Mouse (Mus musculus): ENCODE data around the gene Id2.

Gene Id2

DNA sequence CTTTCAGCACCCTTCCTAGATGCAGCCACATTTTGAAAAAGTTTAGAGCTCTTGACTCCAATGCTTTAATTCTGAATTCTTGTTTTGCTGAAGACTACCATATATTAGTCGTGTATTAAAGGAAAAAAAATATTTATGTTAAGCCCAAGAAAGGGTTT, at the start of gene Id2:
Gene Id2, minus strand, starts transcription at position 89 of the 158 bp plus-strand sequence.
- DNase-seq (ENCODE audit: extremely low read depth, low read depth): no peak

DNA sequence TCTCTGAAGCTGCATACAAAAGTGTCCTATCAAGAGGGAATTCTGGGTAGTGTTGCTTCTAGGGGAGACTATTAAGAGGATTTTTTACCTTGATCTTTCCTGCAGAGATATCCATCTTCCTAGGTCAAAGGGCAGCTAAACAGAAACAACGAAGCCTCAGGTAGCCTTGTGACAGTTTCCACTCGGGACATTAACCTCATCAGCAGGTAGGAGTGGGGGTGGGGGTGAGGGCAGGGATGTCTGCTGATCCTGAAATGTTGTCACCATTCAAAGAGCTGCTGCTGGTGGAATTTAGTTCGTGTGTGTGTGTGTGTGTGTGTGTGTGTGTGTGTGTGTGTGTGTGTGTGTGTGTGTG, 48.4 kb upstream of the Id2 start:
- no peak for DNase-seq (ENCODE audit: extremely low read depth, low read depth)

- no peak for DNase-seq (ENCODE audit: extremely low read depth, low read depth)
Observed at GRCm38 (mm10) chr12:25144591-25145343, 47.8 kb upstream of the Id2 start.

DNA sequence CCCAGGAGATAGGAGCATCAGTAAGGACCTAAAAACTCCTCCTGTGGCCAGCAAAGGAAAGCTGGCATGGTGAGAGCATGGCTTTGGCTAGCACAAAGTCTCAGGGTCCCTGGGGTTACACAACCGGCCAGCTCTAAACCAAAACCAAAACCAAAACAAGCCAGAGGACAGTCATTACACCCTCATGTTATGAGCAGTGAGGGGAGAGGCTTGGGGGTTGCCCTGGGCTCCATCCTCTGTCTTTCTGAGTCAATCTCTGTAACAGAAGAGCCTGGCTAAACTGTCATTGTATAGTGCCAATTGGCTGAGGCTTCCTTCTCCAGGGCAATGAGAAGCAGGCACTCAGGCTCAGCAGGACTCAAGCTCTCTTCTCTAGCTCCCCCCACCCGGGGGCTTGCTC, 46.6 kb upstream of the Id2 start:
- no peak for DNase-seq (ENCODE audit: extremely low read depth, low read depth)

- DNase-seq (ENCODE audit: extremely low read depth, low read depth): no peak
Observed at GRCm38 (mm10) chr12:25142251-25142650, 45.3 kb upstream of the Id2 start.

DNA sequence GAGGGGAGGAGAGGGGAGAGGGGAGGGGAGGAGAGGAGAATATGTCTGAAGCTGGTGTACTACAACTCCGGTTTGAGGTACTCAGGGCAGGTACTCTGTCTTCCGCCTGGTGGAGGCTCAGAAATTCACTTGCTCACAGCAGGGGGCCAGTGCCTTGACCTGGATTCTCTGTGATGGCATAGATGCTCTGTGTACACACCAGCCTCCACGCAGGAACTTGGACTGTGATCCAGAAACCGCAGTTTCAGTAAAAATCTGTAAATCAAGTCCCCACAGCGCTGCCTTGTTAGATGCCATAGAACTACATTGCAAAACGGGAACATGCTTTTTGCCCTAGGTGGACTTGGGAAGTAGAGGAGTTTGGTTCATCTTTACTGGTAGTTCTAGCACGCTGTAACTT, 44.4 kb upstream of the Id2 start:
- no peak for DNase-seq (ENCODE audit: extremely low read depth, low read depth)

DNA sequence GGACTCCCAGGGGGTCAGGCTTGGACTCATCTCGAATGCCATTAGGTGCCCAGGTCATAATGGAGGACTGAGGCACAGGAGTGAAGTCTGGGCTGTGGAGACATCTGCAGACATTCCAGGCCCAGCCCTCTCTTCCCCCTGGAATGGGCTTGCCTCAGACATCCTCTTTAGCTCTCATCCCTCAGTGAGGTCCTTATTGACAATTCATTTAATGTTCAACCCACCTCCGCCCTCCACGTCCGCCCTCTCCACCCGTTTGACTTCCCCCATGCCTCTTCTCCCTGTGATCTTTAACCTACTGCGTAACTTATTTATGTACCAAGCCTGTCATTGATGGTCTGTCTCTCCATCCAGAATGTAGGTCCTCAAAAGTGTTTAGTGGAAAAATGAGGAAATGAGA, 43.2 kb upstream of the Id2 start:
- DNase-seq (ENCODE audit: extremely low read depth, low read depth): no peak

DNA sequence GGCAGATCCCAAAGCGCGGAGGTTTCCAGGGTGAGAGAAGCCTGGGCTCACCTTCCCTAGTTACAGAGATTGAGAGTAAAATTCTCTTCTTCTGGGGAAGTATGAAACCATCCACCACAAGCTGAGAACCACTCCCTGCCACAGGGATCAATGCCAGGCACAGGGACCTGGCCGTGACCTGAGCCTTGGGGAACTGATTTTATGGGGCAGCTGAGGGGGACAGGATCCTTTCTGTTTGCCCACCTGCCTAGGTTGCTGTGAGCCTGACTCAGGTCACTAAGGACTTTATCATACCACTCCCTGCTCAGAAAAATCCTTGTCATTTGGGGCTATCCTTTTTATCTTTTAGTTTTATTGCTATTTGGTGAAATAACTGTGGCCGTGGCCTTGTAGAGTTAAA, 41.7 kb upstream of the Id2 start:
- no peak for DNase-seq (ENCODE audit: extremely low read depth, low read depth)

DNA sequence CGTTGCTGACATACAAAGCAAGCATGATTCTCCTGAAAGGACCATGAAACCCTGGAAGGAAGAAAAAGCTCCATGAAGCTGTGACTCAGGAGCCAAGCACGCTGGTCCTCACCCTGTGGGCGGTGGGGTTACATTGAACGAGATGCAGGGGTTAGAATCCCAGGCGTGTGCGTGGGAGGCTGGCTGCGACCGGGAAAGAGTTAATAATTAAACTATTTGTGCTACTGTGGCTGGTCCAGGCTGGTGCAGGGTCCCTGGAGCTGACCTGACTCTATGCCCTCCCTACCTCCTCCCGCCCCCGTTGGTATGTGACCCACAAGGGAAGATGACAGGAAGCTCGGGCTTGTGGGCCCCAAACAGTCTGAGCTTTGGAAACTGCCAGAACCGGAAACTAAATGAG, 35.1 kb upstream of the Id2 start:
- no peak for DNase-seq (ENCODE audit: extremely low read depth, low read depth)

DNA sequence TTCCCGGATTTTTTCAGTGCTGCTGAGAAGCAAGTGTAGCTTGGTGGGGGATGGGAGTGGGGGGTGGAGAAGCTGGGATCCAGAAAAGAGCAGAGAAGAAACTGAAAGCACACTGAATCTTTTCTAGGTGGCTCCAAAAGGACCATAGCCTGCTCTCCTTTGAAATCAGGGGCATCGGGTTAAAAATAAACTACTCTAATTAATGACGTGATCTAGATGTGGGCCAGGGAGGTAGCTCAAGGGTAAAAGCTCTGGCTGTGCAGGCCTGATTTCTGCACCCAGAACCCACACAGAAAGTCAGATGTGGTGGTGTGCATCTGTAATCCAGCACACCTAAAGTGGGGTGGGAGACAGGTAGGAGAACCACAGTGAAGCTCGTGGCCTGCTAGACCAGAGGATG, 30.7 kb upstream of the Id2 start:
- no peak for DNase-seq (ENCODE audit: extremely low read depth, low read depth)

DNA sequence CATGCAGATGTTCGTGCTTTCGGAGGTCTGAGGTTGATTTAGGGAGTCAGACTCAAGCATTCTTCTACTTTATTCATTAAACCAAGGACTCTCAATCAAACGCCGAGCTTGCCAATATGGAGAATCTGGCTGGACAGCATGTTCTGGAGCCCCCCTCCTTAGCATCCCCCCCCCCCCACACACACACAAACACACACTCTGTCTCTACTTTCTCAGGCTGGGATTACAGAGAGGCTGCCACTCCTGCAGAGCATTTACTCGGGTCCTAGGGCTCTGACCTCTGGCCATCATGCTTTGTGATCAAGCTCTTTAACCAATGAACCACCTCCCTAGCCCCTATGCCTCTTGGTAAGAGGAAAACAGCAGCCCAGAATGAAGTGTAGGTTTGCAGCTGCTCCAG, 29.3 kb upstream of the Id2 start:
- DNase-seq (ENCODE audit: extremely low read depth, low read depth): no peak

GRCm38 (mm10) chr12:25125239-25125776, 28.4 kb upstream of the Id2 start:
- DNase-seq (ENCODE audit: extremely low read depth, low read depth): no peak

- DNase-seq (ENCODE audit: extremely low read depth, low read depth): no peak
Observed at GRCm38 (mm10) chr12:25124431-25125238, 27.7 kb upstream of the Id2 start.

GRCm38 (mm10) chr12:25120753-25121152, 23.8 kb upstream of the Id2 start:
- DNase-seq (ENCODE audit: extremely low read depth, low read depth): no peak

GRCm38 (mm10) chr12:25119278-25119677, 22.3 kb upstream of the Id2 start:
- DNase-seq (ENCODE audit: extremely low read depth, low read depth): no peak

DNA sequence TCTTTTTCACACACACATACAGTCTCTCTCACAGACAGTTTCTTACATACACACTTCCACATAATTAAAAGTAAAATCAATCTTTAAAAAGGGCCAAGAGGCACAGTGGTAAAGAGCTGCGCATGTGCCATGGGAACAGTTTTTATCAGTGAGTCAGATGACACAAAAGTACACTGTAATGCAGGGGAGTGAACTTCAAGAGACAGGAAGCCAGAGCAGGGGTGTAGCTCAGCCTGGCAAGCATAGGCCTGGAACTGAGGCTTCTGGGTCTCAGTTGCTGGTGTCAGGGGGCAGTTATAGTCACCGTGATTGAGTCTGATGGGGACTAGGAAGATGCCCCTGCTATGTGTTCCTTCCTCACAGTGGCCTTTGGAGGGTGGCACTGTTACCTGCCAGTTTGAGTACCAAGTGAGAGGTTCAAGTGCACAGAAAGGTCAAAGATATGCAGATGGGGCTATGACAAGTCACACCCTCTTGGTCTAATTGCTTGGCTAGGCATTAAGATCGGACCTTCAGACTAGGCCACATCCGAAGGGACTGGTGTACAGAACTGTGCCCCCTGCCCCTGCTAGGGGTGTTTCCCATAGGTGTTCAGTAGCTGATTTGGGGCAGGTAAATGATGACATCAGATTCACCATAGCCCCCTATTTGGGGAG, 21.0 kb upstream of the Id2 start:
- no peak for DNase-seq (ENCODE audit: extremely low read depth, low read depth)

GRCm38 (mm10) chr12:25116126-25116525, 19.2 kb upstream of the Id2 start:
- DNase-seq (ENCODE audit: extremely low read depth, low read depth): no peak

DNA sequence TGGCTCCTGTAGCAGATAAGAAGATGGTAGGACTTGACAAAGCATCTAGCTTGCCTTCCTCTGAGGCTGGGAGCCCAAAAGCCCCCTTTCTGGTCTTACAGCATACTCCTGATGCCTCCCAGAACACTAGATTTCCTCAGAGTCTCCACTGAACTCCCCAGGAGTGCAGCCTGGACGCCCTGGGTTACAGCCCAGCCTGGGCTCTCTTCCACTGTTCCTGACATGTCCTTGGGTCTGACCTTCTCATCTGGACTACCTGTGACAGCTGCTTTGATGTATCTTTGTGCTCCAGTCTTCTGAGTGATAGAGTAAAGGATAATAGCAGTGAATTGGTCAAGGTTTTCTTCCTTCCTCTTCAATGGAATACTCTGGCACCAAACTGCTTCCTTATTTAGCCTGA, 17.5 kb upstream of the Id2 start:
- DNase-seq (ENCODE audit: extremely low read depth, low read depth): no peak

- no peak for DNase-seq (ENCODE audit: extremely low read depth, low read depth)
Observed at GRCm38 (mm10) chr12:25113357-25113756, 16.4 kb upstream of the Id2 start.

DNA sequence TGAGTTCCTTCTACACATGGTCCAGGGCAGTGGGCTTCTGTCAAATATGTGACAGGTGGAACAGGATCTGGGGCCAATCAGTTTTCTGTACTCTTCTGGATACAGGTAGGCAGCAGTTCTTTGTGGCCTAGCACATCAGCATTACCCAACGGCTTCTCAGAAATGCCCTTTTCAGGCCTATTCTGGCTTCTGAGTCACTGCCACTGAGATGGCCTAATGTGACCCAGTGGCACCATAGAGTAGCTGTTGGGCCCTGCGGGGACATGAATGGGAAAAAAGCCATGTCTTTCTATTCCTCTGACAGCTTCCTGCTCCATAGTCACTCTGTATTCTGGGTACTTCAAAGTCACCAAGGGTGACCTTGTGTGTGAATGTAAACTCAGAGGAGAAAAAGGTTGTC, 15.9 kb upstream of the Id2 start:
- DNase-seq (ENCODE audit: extremely low read depth, low read depth): no peak

GRCm38 (mm10) chr12:25110682-25111078, 13.7 kb upstream of the Id2 start:
- no peak for DNase-seq (ENCODE audit: extremely low read depth, low read depth)

- no peak for DNase-seq (ENCODE audit: extremely low read depth, low read depth)
Observed at GRCm38 (mm10) chr12:25109971-25110681, 13.2 kb upstream of the Id2 start.

Measured in MEL-GATA-1-ER (cell line).